Mouse (Mus musculus): ENCODE measurements around the gene Dusp3. TPM values are rescaled to one million over a fixed set of nuclear protein-coding genes. Genes with fewer than 3 reads are reported as not detected.

Dusp3 gene
- polyA plus RNA-seq (2016; fragmentation: Nextera tagmentation; extraction: Ambion mirVana) = 53.7 and 54.9 TPM in 2 replicates

DNA sequence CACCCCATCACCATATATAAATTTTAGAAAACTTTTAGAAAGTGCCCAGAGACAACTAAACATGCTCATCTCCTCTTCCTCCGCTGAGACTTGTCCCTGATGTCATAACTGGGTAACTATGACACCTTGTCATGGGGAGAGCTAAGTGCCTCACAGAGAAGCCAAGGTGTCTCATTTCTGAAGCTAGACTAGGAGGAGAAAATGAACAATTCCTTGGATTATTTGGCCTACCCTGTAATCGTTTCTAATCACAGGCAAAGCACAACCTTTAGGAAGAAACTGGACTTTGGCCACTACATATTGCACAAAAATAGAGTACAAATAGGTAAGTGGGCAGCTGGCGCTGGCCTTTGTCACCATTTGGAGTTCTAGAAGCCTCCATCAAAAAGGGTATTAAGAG is at the start of gene Dusp3:
Dusp3 (minus strand) TSS at position 101 of the 400 bp plus-strand sequence.
- H3K27ac ChIP-seq (ENCODE audit: poor library complexity, severe bottlenecking) = no peak within 1 kb of the TSS
- H3K36me3 ChIP-seq = 0 out of 2 replicates have a peak, but pooled peaks cover 2% of the 10 kb centered on the region
- H3K4me3 ChIP-seq = no peak within 1 kb of the TSS
- 78% methylated on average over 3 of the region's 3 CpGs for WGBS
- 0 out of 2 replicates have a peak, but pooled peaks cover 4% of the 10 kb centered on the region for H3K27me3 ChIP-seq (replicated peaks)
- no peak within 1 kb of the TSS for H3K9ac ChIP-seq
- H3K4me1 ChIP-seq (replicated peaks) = peaks cover 20% of the 10 kb centered on the region
- no peak for ATAC-seq (ENCODE audit: insufficient number of reproducible peaks, low FRiP score)
- no peaks in the 10 kb centered on the region for H3K9me3 ChIP-seq (replicated peaks)
- H3K4me2 ChIP-seq = no peak within 1 kb of the TSS

DNA sequence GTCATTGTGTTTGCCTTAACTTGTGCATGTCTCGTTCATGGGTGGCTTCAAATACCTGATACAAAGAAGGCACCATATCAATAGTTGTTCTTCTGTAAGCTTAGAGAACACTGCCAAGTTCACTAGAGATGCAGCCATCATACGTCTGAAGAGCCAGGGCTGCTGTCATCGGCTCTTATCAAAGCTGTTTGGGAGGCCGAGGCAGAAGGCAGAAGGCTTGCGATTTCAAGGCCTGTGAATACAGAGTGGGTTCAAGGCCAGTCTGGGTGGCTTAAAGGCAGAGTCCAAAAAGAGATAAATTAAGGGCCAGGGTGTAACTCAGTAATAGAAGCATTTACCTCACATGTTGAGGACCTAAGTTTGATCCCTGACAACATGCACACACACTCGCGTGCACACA is 49.5 kb upstream of the Dusp3 start:
- H3K9ac ChIP-seq = no peak overlapping the region
- H3K27me3 ChIP-seq (replicated peaks) = 0 out of 2 replicates have a peak, but pooled peaks cover 3% of the 10 kb centered on the region
- H3K9me3 ChIP-seq (replicated peaks) = no peaks in the 10 kb centered on the region
- no peak for ATAC-seq (ENCODE audit: insufficient number of reproducible peaks, low FRiP score)
- H3K4me2 ChIP-seq = no peak overlapping the region
- H3K36me3 ChIP-seq = no peaks in the 10 kb centered on the region
- H3K4me1 ChIP-seq (replicated peaks) = no peaks in the 10 kb centered on the region
- H3K27ac ChIP-seq (ENCODE audit: poor library complexity, severe bottlenecking) = no peak overlapping the region
- WGBS = 54% methylated on average over 7 of the region's 7 CpGs
- no peak overlapping the region for H3K4me3 ChIP-seq

DNA sequence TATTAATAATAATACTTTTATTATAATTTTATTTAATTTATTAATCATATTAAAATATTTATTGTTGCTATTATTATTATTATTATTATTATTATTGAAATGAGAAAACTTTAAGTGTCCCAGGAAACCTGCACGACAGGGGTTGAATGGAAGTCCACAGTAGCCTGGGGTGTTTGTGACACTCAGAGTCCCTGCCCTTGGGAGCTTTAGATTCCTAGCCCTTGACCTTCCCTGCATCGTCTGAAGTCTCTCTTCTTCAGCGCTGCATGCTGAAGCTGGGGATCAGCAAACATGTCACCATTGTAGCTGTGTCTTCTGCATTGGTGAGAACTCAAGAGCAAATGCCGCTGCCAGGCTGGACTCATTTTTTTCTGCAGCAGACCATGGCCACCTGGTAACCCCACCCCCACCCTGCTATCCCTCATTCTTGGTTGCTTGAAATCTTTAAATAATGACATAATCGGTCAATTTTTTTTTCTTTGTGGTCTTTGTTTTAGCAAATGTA is 48.7 kb upstream of the Dusp3 start:
- ATAC-seq (ENCODE audit: insufficient number of reproducible peaks, low FRiP score) = no peak
- Histone ChIP-seq H3K27me3 (replicated peaks) (0 out of 2 replicates have a peak, but pooled peaks cover 3% of the 10 kb centered on the region), H3K36me3 (no peaks in the 10 kb centered on the region), H3K4me2 (no peak overlapping the region), H3K4me3 (no peak overlapping the region), H3K27ac (ENCODE audit: poor library complexity, severe bottlenecking) (no peak overlapping the region), H3K4me1 (replicated peaks) (no peaks in the 10 kb centered on the region), H3K9ac (no peak overlapping the region), H3K9me3 (replicated peaks) (no peaks in the 10 kb centered on the region)
- WGBS = 67% methylated on average over 5 of the region's 5 CpGs

DNA sequence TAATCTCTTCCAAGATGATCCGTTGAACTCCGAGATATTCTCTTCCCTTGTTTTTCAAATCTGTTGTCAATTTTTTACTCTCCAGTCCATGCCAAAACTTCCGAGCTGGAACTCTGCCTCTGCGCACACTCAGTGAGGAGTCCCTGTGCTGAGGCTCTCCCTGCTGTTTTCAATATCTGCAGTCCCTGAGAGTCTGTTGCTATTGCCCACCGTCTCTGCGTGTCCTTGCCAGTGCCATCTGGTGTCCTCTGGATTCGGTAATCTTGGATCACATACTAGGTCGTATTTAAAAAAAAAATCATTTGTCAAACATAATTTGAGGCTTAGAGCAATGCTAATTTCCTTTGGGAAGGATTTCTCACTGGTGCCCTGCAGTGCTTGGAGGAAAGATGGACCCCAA is 48.1 kb upstream of the Dusp3 start:
- no peaks in the 10 kb centered on the region for H3K36me3 ChIP-seq
- no peak for ATAC-seq (ENCODE audit: insufficient number of reproducible peaks, low FRiP score)
- H3K4me2 ChIP-seq = no peak overlapping the region
- H3K9me3 ChIP-seq (replicated peaks) = no peaks in the 10 kb centered on the region
- H3K27me3 ChIP-seq (replicated peaks) = peaks cover 9% of the 10 kb centered on the region; the same call in 1 of the 2 replicates
- WGBS = 78% methylated on average over 8 of the region's 8 CpGs
- 0 out of 2 replicates have a peak, but pooled peaks cover 5% of the 10 kb centered on the region for H3K4me1 ChIP-seq (replicated peaks)
- H3K4me3 ChIP-seq = no peak overlapping the region
- H3K27ac ChIP-seq (ENCODE audit: poor library complexity, severe bottlenecking) = no peak overlapping the region
- H3K9ac ChIP-seq = no peak overlapping the region

DNA sequence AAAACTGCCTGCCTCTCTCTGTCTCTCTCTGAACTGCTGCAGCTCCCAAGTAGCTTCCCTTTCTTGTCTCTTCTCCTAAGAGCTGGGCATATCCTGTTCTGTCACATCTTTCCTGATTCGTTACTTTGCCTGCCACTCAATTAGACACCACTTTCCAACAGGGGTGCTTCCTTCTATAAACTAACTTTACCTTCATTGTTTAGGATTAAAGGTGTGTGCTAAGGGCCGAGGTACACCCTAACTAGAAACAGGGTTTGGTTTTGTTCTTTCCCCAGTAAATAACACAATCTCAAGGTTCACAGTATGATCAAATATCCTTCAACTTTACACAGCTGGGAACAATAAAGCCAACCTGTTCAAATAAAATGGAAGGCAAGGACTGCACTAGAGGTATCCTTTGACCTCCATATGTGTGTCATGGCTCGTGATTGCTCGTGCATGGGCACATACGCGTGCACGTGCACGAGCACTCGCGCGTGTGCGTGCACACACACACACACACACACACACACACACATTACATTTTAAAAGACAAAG is 46.3 kb upstream of the Dusp3 start:
- no peak overlapping the region for H3K27ac ChIP-seq (ENCODE audit: poor library complexity, severe bottlenecking)
- WGBS = 87% methylated on average over 12 of the region's 12 CpGs
- H3K9ac ChIP-seq = no peak overlapping the region
- H3K4me2 ChIP-seq = no peak overlapping the region
- H3K9me3 ChIP-seq (replicated peaks) = no peaks in the 10 kb centered on the region
- H3K36me3 ChIP-seq = no peaks in the 10 kb centered on the region
- ATAC-seq (ENCODE audit: insufficient number of reproducible peaks, low FRiP score) = no peak
- peaks cover 12% of the 10 kb centered on the region; the same call in 1 of the 2 replicates for H3K27me3 ChIP-seq (replicated peaks)
- 0 out of 2 replicates have a peak, but pooled peaks cover 5% of the 10 kb centered on the region for H3K4me1 ChIP-seq (replicated peaks)
- no peak overlapping the region for H3K4me3 ChIP-seq

DNA sequence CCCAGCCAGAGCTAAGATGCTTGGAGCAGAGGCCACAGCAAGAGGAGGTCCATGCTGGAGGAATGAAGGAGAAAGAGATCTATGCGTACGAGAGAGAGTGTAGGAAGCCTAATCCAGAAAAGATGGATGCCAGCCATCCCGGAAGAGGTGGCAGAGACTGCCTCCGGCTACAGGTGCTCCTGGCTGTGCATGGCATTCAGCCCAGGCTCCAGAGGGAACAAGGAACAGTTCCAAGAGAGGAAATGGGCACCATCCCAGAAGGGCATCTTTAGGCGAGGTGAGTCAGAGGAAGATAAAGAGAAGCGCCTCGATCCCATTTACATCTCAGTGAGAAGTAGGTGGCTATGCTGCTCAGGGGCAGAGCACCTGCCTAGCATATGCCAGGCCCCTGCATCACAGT is 44.3 kb upstream of the Dusp3 start:
- Histone ChIP-seq H3K27ac (ENCODE audit: poor library complexity, severe bottlenecking) (no peak overlapping the region), H3K9ac (no peak overlapping the region), H3K4me2 (no peak overlapping the region), H3K4me1 (replicated peaks) (peaks cover 17% of the 10 kb centered on the region), H3K4me3 (no peak overlapping the region), H3K27me3 (replicated peaks) (peaks cover 16% of the 10 kb centered on the region; the same call in 1 of the 2 replicates), H3K9me3 (replicated peaks) (no peaks in the 10 kb centered on the region), H3K36me3 (no peaks in the 10 kb centered on the region)
- no peak for ATAC-seq (ENCODE audit: insufficient number of reproducible peaks, low FRiP score)
- WGBS = 80% methylated on average over 7 of the region's 7 CpGs

DNA sequence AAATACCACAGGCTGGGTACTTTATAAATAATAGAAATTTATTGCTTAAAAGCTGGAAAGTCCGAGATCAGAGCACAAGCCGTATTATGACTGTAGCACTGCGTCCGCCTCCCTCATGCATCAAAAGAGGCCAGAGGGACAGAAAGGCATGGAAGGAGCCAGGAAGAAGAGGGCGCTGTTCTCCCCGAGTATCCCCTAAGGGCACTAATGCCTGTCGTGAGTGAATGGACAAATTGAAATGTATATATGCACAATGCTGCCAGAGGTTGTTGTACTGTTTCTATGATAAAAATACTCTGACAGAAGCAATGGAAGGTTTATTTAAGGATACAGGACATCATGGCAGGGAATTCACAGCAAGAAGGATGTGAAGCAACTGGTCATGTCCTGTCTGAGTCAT is 43.2 kb upstream of the Dusp3 start:
- no peaks in the 10 kb centered on the region for H3K9me3 ChIP-seq (replicated peaks)
- peaks cover 24% of the 10 kb centered on the region for H3K4me1 ChIP-seq (replicated peaks)
- ATAC-seq (ENCODE audit: insufficient number of reproducible peaks, low FRiP score) = no peak
- 44% methylated on average over 7 of the region's 7 CpGs for WGBS
- peaks cover 24% of the 10 kb centered on the region for H3K27me3 ChIP-seq (replicated peaks)
- no peak overlapping the region for H3K4me3 ChIP-seq
- H3K9ac ChIP-seq = no peak overlapping the region
- H3K4me2 ChIP-seq = no peak overlapping the region
- H3K36me3 ChIP-seq = no peaks in the 10 kb centered on the region
- no peak overlapping the region for H3K27ac ChIP-seq (ENCODE audit: poor library complexity, severe bottlenecking)

DNA sequence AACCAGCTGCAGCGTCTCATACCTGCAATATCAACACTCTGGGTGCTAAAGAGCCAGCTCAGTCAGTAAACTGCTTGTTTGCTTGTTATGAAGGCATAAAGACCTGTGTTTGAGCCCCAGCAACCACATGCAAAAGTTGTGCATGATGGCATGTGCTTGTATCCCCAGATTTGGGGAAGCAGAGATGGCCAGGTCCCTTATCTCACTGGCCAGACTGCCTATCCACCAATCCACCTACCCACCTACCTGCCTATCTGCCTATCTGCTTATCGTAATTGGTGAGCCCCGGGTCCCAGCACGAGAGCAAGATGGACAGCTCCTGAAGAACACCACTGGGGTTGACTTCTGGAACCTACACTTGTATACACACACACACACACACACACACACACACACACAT is 42.5 kb upstream of the Dusp3 start:
- Histone ChIP-seq H3K27ac (ENCODE audit: poor library complexity, severe bottlenecking) (no peak overlapping the region), H3K36me3 (no peaks in the 10 kb centered on the region), H3K4me3 (no peak overlapping the region), H3K9me3 (replicated peaks) (no peaks in the 10 kb centered on the region), H3K27me3 (replicated peaks) (peaks cover 29% of the 10 kb centered on the region), H3K4me2 (no peak overlapping the region), H3K4me1 (replicated peaks) (peaks cover 24% of the 10 kb centered on the region), H3K9ac (no peak overlapping the region)
- WGBS = 67% methylated on average over 4 of the region's 4 CpGs
- no peak for ATAC-seq (ENCODE audit: insufficient number of reproducible peaks, low FRiP score)

DNA sequence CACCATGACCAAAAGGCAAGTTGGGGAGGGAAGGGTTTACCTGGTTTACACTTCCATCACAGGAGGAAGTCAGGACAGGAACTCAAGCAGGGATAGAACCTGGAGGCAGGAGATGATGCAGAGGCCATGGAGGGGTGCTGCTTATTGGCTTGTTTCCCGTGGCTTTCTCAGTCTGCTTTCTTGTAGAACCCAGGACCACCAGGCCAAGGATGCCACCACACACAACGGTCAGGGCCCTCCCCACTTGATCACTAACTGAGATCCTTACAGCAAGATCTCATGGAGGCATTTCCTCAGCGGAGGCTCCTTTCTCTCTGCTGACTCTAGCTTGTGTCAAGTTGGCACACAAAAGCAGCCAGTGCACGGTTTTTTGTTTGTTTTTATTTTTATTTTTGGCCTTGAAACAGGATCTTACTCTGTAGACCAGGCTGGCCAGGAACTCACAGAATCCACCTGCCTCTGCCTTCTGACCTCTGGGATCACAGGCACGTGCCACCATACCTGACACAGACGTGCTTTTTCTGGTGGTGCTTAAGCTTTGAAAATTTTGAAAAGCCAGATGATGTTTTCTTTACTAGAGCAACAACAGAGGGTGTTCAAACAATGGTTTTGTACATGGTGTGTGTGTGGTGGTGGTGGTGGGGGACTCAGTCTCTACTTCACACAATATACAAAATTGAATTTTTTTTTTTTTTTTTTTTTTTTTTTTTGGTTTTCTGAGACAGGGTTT is 41.4 kb upstream of the Dusp3 start, which contains the start of gene Mpp3:
Mpp3 (minus strand) TSS at position 375 of the 730 bp plus-strand sequence.
- H3K9me3 ChIP-seq (replicated peaks) = no peaks in the 10 kb centered on the region
- H3K4me1 ChIP-seq (replicated peaks) = peaks cover 24% of the 10 kb centered on the region
- no peaks in the 10 kb centered on the region for H3K36me3 ChIP-seq
- peaks cover 36% of the 10 kb centered on the region for H3K27me3 ChIP-seq (replicated peaks)
- H3K4me3 ChIP-seq = peak within 1 kb of the TSS; percentile 79
- ATAC-seq (ENCODE audit: insufficient number of reproducible peaks, low FRiP score) = no peak
- peak within 1 kb of the TSS; percentile 99 for H3K4me2 ChIP-seq
- H3K27ac ChIP-seq (ENCODE audit: poor library complexity, severe bottlenecking) = no peak within 1 kb of the TSS
- 70% methylated on average over 6 of the region's 6 CpGs for WGBS
- peak within 1 kb of the TSS; percentile 81 for H3K9ac ChIP-seq

DNA sequence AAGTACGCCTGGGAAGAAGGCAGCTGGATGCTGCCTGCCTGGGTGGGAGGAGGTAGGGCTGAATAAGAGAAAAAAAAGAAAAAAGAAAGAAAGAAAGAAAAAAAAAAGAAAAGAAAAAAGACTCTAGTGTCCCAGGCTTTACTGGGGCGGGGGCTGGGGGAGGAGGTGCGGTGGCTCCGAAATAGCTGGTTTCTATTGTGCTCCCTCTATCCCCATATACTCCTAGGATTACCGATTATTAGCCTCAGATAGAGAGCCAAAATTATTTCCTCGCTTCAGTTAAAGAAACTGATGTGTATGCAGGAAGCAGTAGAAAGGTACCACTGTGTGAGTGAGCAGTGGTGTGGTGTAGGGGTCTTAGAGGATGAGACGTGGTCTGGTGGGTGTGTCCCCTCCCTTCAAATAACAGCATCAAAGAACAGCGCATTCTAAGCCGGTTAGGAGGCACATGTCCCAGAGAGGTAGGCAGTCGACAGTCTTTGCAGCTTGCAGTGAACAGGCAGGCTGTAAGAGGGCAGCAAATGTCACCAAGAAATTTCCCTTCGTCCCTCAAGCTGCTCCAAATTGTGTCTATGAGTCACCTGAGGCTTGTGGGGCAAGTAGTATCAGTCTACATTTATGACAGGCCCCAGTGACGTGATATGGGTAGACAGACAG is 40.7 kb upstream of the Dusp3 start:
- Histone ChIP-seq H3K27me3 (replicated peaks) (peaks cover 36% of the 10 kb centered on the region), H3K4me3 (peak overlapping the region; percentile 79)
- ATAC-seq (ENCODE audit: insufficient number of reproducible peaks, low FRiP score) = no peak

More for the DNA sequence above, 40.7 kb upstream of the Dusp3 start:
- Histone ChIP-seq H3K9me3 (replicated peaks) (no peaks in the 10 kb centered on the region), H3K36me3 (no peaks in the 10 kb centered on the region), H3K4me1 (replicated peaks) (peaks cover 24% of the 10 kb centered on the region), H3K4me2 (peak overlapping the region; percentile 99), H3K27ac (ENCODE audit: poor library complexity, severe bottlenecking) (no peak overlapping the region), H3K9ac (peak overlapping the region; percentile 81)
- 7% methylated on average over 12 of the region's 12 CpGs for WGBS
